Mouse (Mus musculus) liver, adult 2 months (tissue): ENCODE measurements around the gene Zfp865.

ENCODE experiments used
- CTCF ChIP-seq: fragments of 200-500 bp; IDR thresholded peaks from 2 replicates; pipeline ENCODE4 v1.5.1; 2011; ENCODE audit warnings: low read depth, low read length, control low read depth
- POLR2A ChIP-seq: fragments of 200-500 bp; IDR thresholded peaks from 2 replicates; pipeline ENCODE4 v1.6.1; 2011; ENCODE audit warnings: low read length, control low read depth; ENCODE audit not compliant: insufficient read depth; ENCODE audit errors: extremely low read depth

GRCm38 (mm10) chr7:5080815-5081214 lies 60.6 kb downstream of the Zfp865 start:
- TF ChIP-seq CTCF (no peak), POLR2A (no peak)
